10 mouse cellular contexts compared by ENCODE assay signal in genomic region chr10:80940988-80941347, GRCm38 (mm10). TPM values are rescaled to one million over a fixed set of nuclear protein-coding genes. Genes with fewer than 3 reads are reported as not detected.
DNase-seq lines count a peak whose midpoint lies in the region; ATAC-seq and TF ChIP-seq lines count a peak whose summit lies in the region.
"Had no signal": no experiment of that assay in that cellular context is flagged by ENCODE, and none has a peak within 500 bp of the region (broad histone marks: within the 10 kb centered on the region; RNA-seq: fewer than 3 reads in every experiment).

No protein-coding gene starts in this region.

- H3K36me3 ChIP-seq in hindbrain, embryonic 10.5 days: no peaks in the 10 kb centered on the region
- H3K36me3 ChIP-seq in hindbrain, embryonic 14.5 days (replicated peaks; ENCODE audit: control insufficient read depth, insufficient read depth): no peaks in the 10 kb centered on the region
- no peaks in the 10 kb centered on the region for H3K36me3 ChIP-seq in testis, adult 2 months (ENCODE audit: control insufficient read depth, insufficient read depth, low read length)
- H3K36me3 ChIP-seq in limb, embryonic 13.5 days: no peaks in the 10 kb centered on the region

- TF ChIP-seq POLR2A in testis, adult 2 months (IDR thresholded peaks at IDR 0.05; ENCODE audit: control insufficient read depth, low read depth, low read length): no peak

- peak overlapping the region; percentile 80 for H3K27ac ChIP-seq in hindbrain, embryonic 10.5 days
- H3K27ac ChIP-seq in hindbrain, embryonic 14.5 days: no peak overlapping the region
- H3K27ac ChIP-seq in testis, adult 2 months (ENCODE audit: control insufficient read depth, insufficient read depth, low read depth, low read length): 0 out of 2 replicates have a peak overlapping the region, but pooled peaks have one; percentile 39
- peak overlapping the region; percentile 90; the same call in 1 of the 2 replicates for H3K27ac ChIP-seq in limb, embryonic 13.5 days

- no peaks in the 10 kb centered on the region for H3K9me3 ChIP-seq in hindbrain, embryonic 10.5 days
- H3K9me3 ChIP-seq in hindbrain, embryonic 14.5 days (ENCODE audit: control insufficient read depth, low read length): no peaks in the 10 kb centered on the region
- H3K9me3 ChIP-seq in limb, embryonic 13.5 days: no peaks in the 10 kb centered on the region

- peaks cover 56% of the 10 kb centered on the region for H3K4me1 ChIP-seq in hindbrain, embryonic 10.5 days (replicated peaks)
- H3K4me1 ChIP-seq in hindbrain, embryonic 14.5 days (replicated peaks; ENCODE audit: control insufficient read depth, insufficient read depth, low read length): peaks cover 41% of the 10 kb centered on the region
- peaks cover 18% of the 10 kb centered on the region for H3K4me1 ChIP-seq in testis, adult 2 months (ENCODE audit: control insufficient read depth, insufficient read depth, low read length)
- peaks cover 55% of the 10 kb centered on the region for H3K4me1 ChIP-seq in limb, embryonic 13.5 days

- no peak overlapping the region for H3K9ac ChIP-seq in hindbrain, embryonic 14.5 days
- H3K9ac ChIP-seq in limb, embryonic 13.5 days: peak overlapping the region; percentile 59

- no peak for DNase-seq in hindbrain, embryonic 10.5 days (ENCODE audit: low spot score)
- DNase-seq in hindbrain, embryonic 14.5 days (ENCODE audit: low spot score): no peak
- no peak for DNase-seq in testis, postnatal 10 days (ENCODE audit: low spot score)
- no peak for DNase-seq in urinary bladder, adult 18-20 months (ENCODE audit: low spot score in 2 of 2)
- DNase-seq in right cerebral cortex, postnatal 10 days (ENCODE audit: low spot score in 2 of 2): no peak
- DNase-seq in layer of hippocampus, adult 11-12 months (ENCODE audit: low spot score): no peak
- DNase-seq: thymus, adult 2 months had no signal

- no peak for ATAC-seq in hindbrain, embryonic 14.5 days (ENCODE audit: low FRiP score)
- ATAC-seq in limb, embryonic 13.5 days (ENCODE audit: low FRiP score, low read depth): no peak
- ATAC-seq: forebrain, embryonic 14.5 days had no signal

- H3K4me2 ChIP-seq in hindbrain, embryonic 14.5 days (replicated peaks): no peak overlapping the region
- peak overlapping the region; percentile 71; the same call in 1 of the 2 replicates for H3K4me2 ChIP-seq in limb, embryonic 13.5 days (replicated peaks)

- TF ChIP-seq CTCF in testis, adult 2 months (IDR thresholded peaks at IDR 0.05; ENCODE audit: control insufficient read depth, insufficient read depth, insufficient replicate concordance, low read depth, low read length): no peak

- H3K4me3 ChIP-seq in hindbrain, embryonic 10.5 days: no peak overlapping the region
- no peak overlapping the region for H3K4me3 ChIP-seq in hindbrain, embryonic 14.5 days (replicated peaks; ENCODE audit: low read length)
- no peak overlapping the region for H3K4me3 ChIP-seq in testis, adult 2 months (ENCODE audit: control insufficient read depth, low read depth, low read length)
- no peak overlapping the region for H3K4me3 ChIP-seq in limb, embryonic 13.5 days

- peaks cover 57% of the 10 kb centered on the region for H3K27me3 ChIP-seq in hindbrain, embryonic 10.5 days (ENCODE audit: insufficient read depth, poor library complexity, severe bottlenecking)
- H3K27me3 ChIP-seq in hindbrain, embryonic 14.5 days (ENCODE audit: control insufficient read depth, insufficient read depth, low read length): peaks cover 17% of the 10 kb centered on the region; the same call in 1 of the 2 replicates
- no peaks in the 10 kb centered on the region for H3K27me3 ChIP-seq in testis, adult 2 months (ENCODE audit: control insufficient read depth, insufficient read depth, low read length)
- H3K27me3 ChIP-seq in limb, embryonic 13.5 days: no peaks in the 10 kb centered on the region

- 83% methylated on average over 2 of the region's 2 CpGs for WGBS in hindbrain, embryonic 10.5 days
- WGBS in hindbrain, embryonic 14.5 days: 88% methylated on average over 2 of the region's 2 CpGs
- 69% methylated on average over 2 of the region's 2 CpGs for WGBS in limb, embryonic 13.5 days

RNA-seq across cellular contexts. Expression of gene Gadd45b, which starts 11.1 kb away (rescaled TPM):
- polyA plus RNA-seq in hindbrain, embryonic 10.5 days (2016; fragmentation: Nextera tagmentation; extraction: Ambion mirVana): 9.8 and 11.8 TPM in 2 replicates
- 6.2 and 8.0 TPM in 2 replicates for polyA plus RNA-seq in hindbrain, embryonic 14.5 days (2014; fragmentation: Nextera tagmentation; extraction: Ambion mirVana)
- 7.8 and 9.1 TPM in 2 replicates for polyA plus RNA-seq in testis, adult 2 months (2012; rRNA removed)
- 32.3 and 32.7 TPM in 2 replicates for polyA plus RNA-seq in limb, embryonic 13.5 days (2015; fragmentation: Nextera tagmentation; extraction: Ambion mirVana)

RNA-seq across cellular contexts. Expression of gene Lmnb2, which starts 22.9 kb away (rescaled TPM):
- 65.8 and 78.4 TPM in 2 replicates for polyA plus RNA-seq in hindbrain, embryonic 10.5 days (2016; fragmentation: Nextera tagmentation; extraction: Ambion mirVana)
- polyA plus RNA-seq in hindbrain, embryonic 14.5 days (2014; fragmentation: Nextera tagmentation; extraction: Ambion mirVana): 12.9 and 13.8 TPM in 2 replicates
- 177 TPM in 2 replicates for polyA plus RNA-seq in testis, adult 2 months (2012; rRNA removed)
- 54.6 and 63.2 TPM in 2 replicates for polyA plus RNA-seq in limb, embryonic 13.5 days (2015; fragmentation: Nextera tagmentation; extraction: Ambion mirVana)

RNA-seq across cellular contexts. Expression of gene Timm13, which starts 40.2 kb away (rescaled TPM):
- 374 and 391 TPM in 2 replicates for polyA plus RNA-seq in hindbrain, embryonic 10.5 days (2016; fragmentation: Nextera tagmentation; extraction: Ambion mirVana)
- polyA plus RNA-seq in hindbrain, embryonic 14.5 days (2014; fragmentation: Nextera tagmentation; extraction: Ambion mirVana): 311 and 351 TPM in 2 replicates
- polyA plus RNA-seq in testis, adult 2 months (2012; rRNA removed): 76.7 and 104 TPM in 2 replicates
- polyA plus RNA-seq in limb, embryonic 13.5 days (2015; fragmentation: Nextera tagmentation; extraction: Ambion mirVana): 306 and 335 TPM in 2 replicates
